Mouse (Mus musculus): ENCODE results near the gene B4galt3.
A peak's percentile ranks its signal among the peaks of the same experiment; 100 is the strongest.
"Not testable (repeated sequence)": the region's sequence is repeated elsewhere in the genome, so short reads cannot be mapped to it uniquely, and the experiment has no call there.

B4galt3 gene

GRCm38 (mm10) chr1:171241952-171242351, 28.2 kb upstream of the B4galt3 start:
- not testable (repeated sequence) for DNase-seq

GRCm38 (mm10) chr1:171245353-171245752, 24.8 kb upstream of the B4galt3 start:
- DNase-seq: no peak

GRCm38 (mm10) chr1:171246709-171247452, 23.2 kb upstream of the B4galt3 start:
- peak; percentile 98 for DNase-seq

- no peak for DNase-seq
These were observed 22.7 kb upstream of the B4galt3 start for GRCm38 (mm10) chr1:171247453-171247841.

GRCm38 (mm10) chr1:171247916-171248315, 22.2 kb upstream of the B4galt3 start:
- DNase-seq: no peak

- no peak for DNase-seq
These were observed 21.5 kb upstream of the B4galt3 start for GRCm38 (mm10) chr1:171248386-171249226.

- no peak for DNase-seq
These were observed 20.1 kb upstream of the B4galt3 start, which contains the start of gene Adamts4 for GRCm38 (mm10) chr1:171249913-171250600. Adamts4 (plus strand) TSS chr1:171250421.

- DNase-seq: no peak
These were observed 19.2 kb upstream of the B4galt3 start, which contains the start of gene Ndufs2 for GRCm38 (mm10) chr1:171250680-171251593. Ndufs2 (minus strand) TSS chr1:171251388.

GRCm38 (mm10) chr1:171251594-171252324, 18.4 kb upstream of the B4galt3 start:
- DNase-seq: no peak

- DNase-seq: no peak
These were observed 17.7 kb upstream of the B4galt3 start for GRCm38 (mm10) chr1:171252415-171252814.

GRCm38 (mm10) chr1:171256095-171256818, 13.9 kb upstream of the B4galt3 start:
- no peak for DNase-seq

- no peak for DNase-seq
These were observed 13.1 kb upstream of the B4galt3 start for GRCm38 (mm10) chr1:171256937-171257548.

- DNase-seq: no peak
These were observed 12.3 kb upstream of the B4galt3 start for GRCm38 (mm10) chr1:171257781-171258180.

- no peak for DNase-seq
These were observed 11.2 kb upstream of the B4galt3 start for GRCm38 (mm10) chr1:171258921-171259320.

- DNase-seq: no peak
These were observed 9.8 kb upstream of the B4galt3 start for GRCm38 (mm10) chr1:171260316-171260715.

- no peak for DNase-seq
These were observed 7.5 kb upstream of the B4galt3 start for GRCm38 (mm10) chr1:171262594-171263130.

- no peak for DNase-seq
These were observed 6.9 kb upstream of the B4galt3 start for GRCm38 (mm10) chr1:171263185-171263611.

- DNase-seq: no peak
These were observed 6.3 kb upstream of the B4galt3 start for GRCm38 (mm10) chr1:171263666-171264461.

Data from cerebellum, adult 11 months (tissue).